Mouse (Mus musculus) embryonic fibroblast, embryonic 13.5 days (primary cell): ENCODE results near the gene Arpc1b.

ENCODE experiments used
- CTCF ChIP-seq: IDR thresholded peaks from 2 replicates; pipeline ENCODE4 v1.5.1; 2011; ENCODE audit warnings: mild to moderate bottlenecking, control low read depth, low read length, moderate library complexity, borderline replicate concordance; ENCODE audit not compliant: insufficient read depth
- POLR2A ChIP-seq: IDR thresholded peaks from 2 replicates; pipeline ENCODE4 v1.6.1; 2011; ENCODE audit warnings: low read depth, mild to moderate bottlenecking, control low read depth, low read length, moderate library complexity

GRCm38 (mm10) chr5:145112566-145112965, 1.4 kb upstream of the Arpc1b start:
- no peak for TF ChIP-seq POLR2A
- TF ChIP-seq CTCF = no peak
